Mouse (Mus musculus): Measurements from ENCODE around the gene Atg16l1. TPM values are rescaled to one million over a fixed set of nuclear protein-coding genes. Genes with fewer than 3 reads are reported as not detected.

The Atg16l1 gene
- total RNA-seq, 2 experiments from 2014 or later: 24.8 to 30.2 TPM

- ATAC-seq (replicated peaks; ENCODE audit: poor library complexity): no peak
These were observed 73.4 kb downstream of the Atg16l1 start for GRCm38 (mm10) chr1:87828926-87829580.

GRCm38 (mm10) chr1:87829621-87830211, 74.0 kb downstream of the Atg16l1 start:
- ATAC-seq (replicated peaks; ENCODE audit: poor library complexity): peak; percentile 50

GRCm38 (mm10) chr1:87836453-87836852, 80.8 kb downstream of the Atg16l1 start:
- no peak for ATAC-seq (replicated peaks; ENCODE audit: poor library complexity)

- no peak for ATAC-seq (replicated peaks; ENCODE audit: poor library complexity)
These were observed 81.3 kb downstream of the Atg16l1 start for GRCm38 (mm10) chr1:87837018-87837417.

GRCm38 (mm10) chr1:87840411-87841208, 84.9 kb downstream of the Atg16l1 start:
- no peak for ATAC-seq (replicated peaks; ENCODE audit: poor library complexity)

Other genes with a start within 250 kb of the Atg16l1 start
- not detected in 2 replicates for gene Neu2, start 246.0 kb upstream of the Atg16l1 start, total RNA-seq (2015)
- not detected in 2 replicates for gene Neu2, start 246.0 kb upstream of the Atg16l1 start, total RNA-seq (2017)
- gene Ngef, start 182.0 kb upstream of the Atg16l1 start, total RNA-seq (2015): not detected in 2 replicates
- gene Ngef, start 182.0 kb upstream of the Atg16l1 start, total RNA-seq (2017): not detected in 2 replicates
- gene Inpp5d, start 135.6 kb upstream of the Atg16l1 start, total RNA-seq (2015): 57.6 and 66.3 TPM in 2 replicates
- gene Inpp5d, start 135.6 kb upstream of the Atg16l1 start, total RNA-seq (2017): 67.8 and 85.6 TPM in 2 replicates
- 0.46 and 0.62 TPM in 2 replicates for gene Sag, start 47.8 kb downstream of the Atg16l1 start, total RNA-seq (2015)
- 0.14 and 0.25 TPM in 2 replicates for gene Sag, start 47.8 kb downstream of the Atg16l1 start, total RNA-seq (2017)
- 43.0 and 45.0 TPM in 2 replicates for gene Dgkd, start 97.4 kb downstream of the Atg16l1 start, total RNA-seq (2015)
- 44.3 and 46.7 TPM in 2 replicates for gene Dgkd, start 97.4 kb downstream of the Atg16l1 start, total RNA-seq (2017)